Mouse (Mus musculus) adrenal gland (tissue): Measurements from ENCODE around the gene Prlhr.

Source experiments
- intact Hi-C: fragments of 180-260 bp; cut with DNase I; formaldehyde crosslinking; loops from one replicate; pipeline ENCODE4 v1.15.1; 2025
- long read RNA-seq, 2 experiments: library from polyadenylated mRNA; unstranded; transcript quantifications; one replicate each; pipeline ENCODE4 v2.0.0; 2020; ENCODE audit warnings: borderline replicate concordance in 1 of 2; ENCODE audit not compliant: insufficient replicate concordance in 1 of 2

Prlhr gene
- long read RNA-seq, experiment 1, partial matches to known transcripts: 0 of 1 reads
- long read RNA-seq, experiment 1, other reads (novel, unspliced or antisense): 1 of 1 reads
- long read RNA-seq, experiment 2: 0 reads

DNA sequence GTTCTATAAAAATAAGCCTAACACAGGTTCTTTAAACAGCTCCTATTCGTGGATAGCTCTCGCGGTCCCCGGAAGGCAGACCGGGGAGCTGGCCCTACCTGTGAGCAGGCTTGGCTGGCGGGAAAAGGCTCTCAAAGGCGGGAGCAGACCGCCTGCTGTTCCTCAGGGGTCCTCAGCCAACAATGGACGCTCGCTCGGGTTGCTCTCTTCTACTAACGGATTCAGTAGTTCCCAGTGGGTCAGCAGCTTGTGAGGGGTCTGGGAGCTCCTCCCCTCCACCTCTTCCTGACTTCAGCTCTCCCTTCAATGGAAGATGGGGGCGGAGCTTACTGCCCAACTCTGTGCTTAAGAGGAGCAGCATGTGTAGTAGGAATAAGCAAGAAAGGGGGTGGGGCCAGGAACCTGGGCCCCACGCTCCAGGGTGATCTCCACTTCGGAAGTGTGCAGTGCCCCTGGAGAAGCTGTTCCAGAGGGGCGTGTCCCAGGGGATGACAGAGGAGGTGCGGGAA, at the start of gene Prlhr:
Gene Prlhr, minus strand, starts transcription at position 51 of the 509 bp plus-strand sequence.
- intact Hi-C loops: loop anchor here (10.0 kb wide), 1 partner anchor 46 kb away; no protein-coding TSS in a partner anchor

DNA sequence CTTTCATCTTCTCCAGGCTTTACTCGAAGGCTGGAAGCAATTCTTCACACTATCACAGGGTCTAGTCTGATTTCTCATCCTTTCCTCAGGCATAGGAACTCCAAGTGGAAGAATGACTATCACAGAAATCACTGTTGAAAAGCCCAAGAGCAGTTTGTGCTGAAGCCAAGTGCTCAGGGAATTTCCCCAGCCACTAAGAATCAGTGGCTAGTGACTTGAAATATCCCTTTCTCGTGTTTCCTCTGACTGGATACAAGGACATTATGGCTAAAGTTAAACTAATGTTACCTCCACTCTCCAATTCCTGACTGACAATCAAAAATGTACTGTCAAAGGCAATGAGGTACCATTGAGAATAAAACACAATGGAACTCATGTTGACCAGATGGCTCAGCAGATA, 47.0 kb upstream of the Prlhr start:
- intact Hi-C loops: loop anchor here (10.0 kb wide), 1 partner anchor 50 kb away; the partner anchor contains the start of gene Prlhr

GRCm38 (mm10) chr19:60513431-60513830, 45.3 kb upstream of the Prlhr start:
- intact Hi-C loops: loop anchor here (5.0 to 10.0 kb wide), 2 partner anchors 49 to 76 kb away; partner anchors contain the start of gene Prlhr

GRCm38 (mm10) chr19:60500209-60500608, 32.1 kb upstream of the Prlhr start:
- intact Hi-C loops: no loop called here

DNA sequence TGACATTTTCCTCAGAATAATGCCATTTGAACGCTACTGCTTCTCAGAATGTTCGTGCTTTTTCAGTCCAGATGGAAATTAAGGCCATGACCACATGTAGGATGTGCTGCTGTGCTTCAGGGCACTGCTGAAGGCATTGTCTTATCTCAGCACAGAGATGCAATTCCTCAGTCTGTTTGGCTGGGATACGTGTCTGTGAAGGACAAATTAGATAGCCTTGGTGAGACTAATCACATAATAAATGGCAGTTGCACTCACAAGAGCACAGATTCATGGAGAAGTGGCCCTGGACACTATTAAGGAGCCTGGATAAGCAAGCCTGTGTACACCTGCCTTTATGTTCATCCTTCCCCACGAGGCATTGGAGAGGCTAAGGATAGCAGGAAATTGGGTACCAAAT, 29.1 kb upstream of the Prlhr start:
- intact Hi-C loops: no loop called here

- intact Hi-C loops: no loop called here
These were observed 27.7 kb upstream of the Prlhr start for GRCm38 (mm10) chr19:60495772-60496171.

DNA sequence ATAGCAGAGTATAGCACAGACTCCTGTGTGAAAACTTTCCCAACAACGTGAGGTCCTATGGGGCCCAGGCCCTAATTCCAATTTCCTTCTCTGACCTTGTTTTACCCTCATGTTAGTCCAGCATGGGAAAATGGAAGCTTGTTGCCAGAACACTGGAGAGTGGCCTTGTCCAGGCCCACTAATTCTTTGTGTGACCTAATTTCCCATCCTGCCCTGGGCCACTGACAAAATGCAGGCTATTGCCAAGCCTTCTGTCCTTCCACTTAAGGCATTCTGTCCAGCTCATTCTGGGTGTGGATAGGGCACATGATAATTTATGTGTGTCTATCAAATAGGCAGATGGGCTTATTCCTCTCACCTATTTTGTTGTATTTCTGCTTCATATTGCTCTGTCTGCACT, 21.5 kb upstream of the Prlhr start:
- intact Hi-C loops: no loop called here

DNA sequence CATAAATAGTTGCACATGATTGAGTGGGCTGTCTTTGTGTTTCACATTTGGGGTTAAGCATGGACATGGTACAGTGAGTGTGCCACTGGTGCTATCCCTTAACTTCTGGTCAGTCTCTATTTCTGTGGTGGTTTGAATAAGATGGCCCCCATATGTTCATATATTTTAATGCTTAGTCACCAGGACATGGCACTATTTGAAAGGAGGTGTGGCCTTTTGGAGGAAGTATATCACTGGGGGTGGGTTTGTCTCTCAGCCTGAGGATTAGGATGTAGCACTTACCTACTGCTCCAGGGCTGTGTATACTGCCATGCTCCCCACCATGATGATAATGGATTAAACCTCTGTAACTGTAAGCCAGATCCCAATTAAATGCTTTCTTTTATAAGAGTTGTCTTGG, 17.2 kb upstream of the Prlhr start:
- intact Hi-C loops: no loop called here

DNA sequence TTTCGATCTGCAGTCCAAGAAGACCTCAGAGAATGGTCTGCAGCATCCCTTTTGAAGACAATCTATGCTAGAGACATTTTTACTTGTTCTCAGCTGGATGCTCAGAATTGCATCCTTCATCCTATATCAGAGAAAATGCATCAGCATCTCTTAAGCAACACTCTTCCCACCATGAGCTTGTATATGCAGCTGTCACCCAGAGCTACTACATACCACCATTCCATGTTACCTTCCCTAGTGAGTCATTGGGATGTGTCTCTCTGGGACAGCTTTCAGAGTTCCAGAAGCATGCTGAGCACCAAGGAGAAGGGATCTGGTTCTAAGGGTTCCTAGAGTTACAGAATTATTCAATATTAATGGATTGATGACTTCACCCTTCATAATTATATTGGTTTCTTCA, 10.8 kb upstream of the Prlhr start:
- intact Hi-C loops: no loop called here

DNA sequence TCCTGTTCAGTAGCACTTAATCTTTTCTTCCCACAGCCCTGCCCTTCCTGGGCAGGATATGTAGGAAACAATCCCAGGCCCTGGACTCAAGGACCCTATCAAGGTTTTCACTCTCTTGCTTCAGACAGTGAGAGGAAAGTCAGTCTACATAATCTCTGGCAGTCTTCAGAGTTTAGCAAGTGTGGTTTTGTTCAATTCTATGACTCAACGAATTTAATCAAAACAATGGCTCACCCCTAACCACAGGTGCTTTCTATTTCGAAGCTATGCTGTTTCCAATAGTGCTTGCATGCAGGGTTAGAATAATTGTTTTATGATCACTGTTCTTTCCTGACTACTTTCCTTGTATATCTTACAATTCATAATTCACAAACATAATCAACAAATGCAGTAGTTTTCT, 9.7 kb upstream of the Prlhr start:
- intact Hi-C loops: no loop called here

GRCm38 (mm10) chr19:60468846-60469245, 742 bp upstream of the Prlhr start:
- intact Hi-C loops: loop anchor here (10.0 kb wide), 1 partner anchor 46 kb away; no protein-coding TSS in a partner anchor

DNA sequence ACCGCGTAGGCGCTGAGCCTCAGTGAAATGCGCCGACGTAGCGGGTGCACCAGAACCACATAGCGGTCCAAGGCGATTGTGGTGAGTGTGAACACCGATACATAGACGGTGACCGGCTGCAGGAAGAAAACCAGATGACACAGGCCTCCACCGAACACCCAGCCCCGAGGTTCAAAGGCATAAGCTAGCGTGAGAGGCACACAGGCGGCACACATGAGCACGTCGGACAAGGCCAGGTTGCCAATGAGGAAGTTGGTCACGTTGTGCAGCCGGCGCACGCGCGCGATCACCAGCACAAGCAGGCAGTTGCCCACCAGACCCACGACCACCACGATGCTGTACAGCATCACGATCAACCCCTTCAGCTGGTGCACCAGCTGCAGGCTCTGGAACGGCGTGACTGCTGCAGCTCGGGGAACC, 506 bp downstream of the Prlhr start:
- intact Hi-C loops: loop anchor here (10.0 kb wide), 1 partner anchor 47 kb away; no protein-coding TSS in a partner anchor

DNA sequence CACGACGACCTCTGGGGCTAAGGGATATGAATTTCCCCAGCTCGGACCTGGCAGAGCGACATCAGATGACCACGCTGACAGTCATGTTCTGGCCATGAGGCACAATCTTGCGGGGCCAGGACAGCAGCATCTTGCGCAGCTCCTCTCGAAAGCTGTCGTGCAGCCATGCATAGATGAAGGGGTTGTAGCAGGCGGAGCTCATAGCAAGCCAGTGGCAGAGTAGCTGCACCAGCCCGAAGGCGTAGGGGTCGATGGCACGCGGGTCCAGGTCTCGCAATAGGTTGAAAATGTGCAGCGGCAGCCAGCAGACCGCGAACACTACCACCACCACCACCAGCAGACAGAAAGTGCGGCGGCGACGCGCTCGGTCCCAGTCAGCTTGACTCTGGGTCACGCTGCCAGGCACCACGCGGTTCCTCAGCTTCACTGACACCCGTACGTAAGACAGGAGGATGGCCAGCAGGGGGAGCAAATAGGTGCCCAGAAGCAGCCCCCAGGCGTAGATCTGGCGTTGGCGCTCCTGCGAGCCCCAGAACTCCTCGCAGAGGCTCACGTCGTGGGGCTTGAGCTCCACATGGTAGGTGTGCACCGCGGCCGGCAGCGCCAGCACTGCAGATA, 1.0 kb downstream of the Prlhr start:
- intact Hi-C loops: loop anchor here (10.0 kb wide), 1 partner anchor 48 kb away; no protein-coding TSS in a partner anchor

GRCm38 (mm10) chr19:60465726-60466125, 2.4 kb downstream of the Prlhr start:
- intact Hi-C loops: loop anchor here (10.0 kb wide), 1 partner anchor 49 kb away; no protein-coding TSS in a partner anchor

DNA sequence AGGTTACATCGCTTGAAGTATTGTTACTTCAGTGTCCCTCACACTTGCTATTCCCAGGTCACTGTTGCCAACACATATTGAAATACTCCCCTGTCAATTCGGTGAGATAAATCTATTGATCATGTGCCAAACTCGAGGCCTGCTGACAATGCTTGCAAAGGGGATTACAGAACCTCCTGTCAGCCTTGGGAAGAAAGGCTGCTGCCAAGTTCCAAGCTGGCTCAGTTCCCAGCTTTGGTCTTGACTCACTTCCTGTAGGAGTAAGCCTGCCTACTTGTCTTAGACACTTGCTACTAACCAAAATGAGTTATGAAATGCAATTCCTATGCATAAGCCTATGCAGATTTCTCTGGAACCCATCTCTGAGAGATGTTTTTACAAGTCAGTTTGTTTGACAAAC, 4.2 kb downstream of the Prlhr start:
- intact Hi-C loops: loop anchor here (10.0 kb wide), 1 partner anchor 51 kb away; no protein-coding TSS in a partner anchor

- intact Hi-C loops: loop anchor here (10.0 kb wide), 1 partner anchor 51 kb away; no protein-coding TSS in a partner anchor
These were observed 4.7 kb downstream of the Prlhr start for GRCm38 (mm10) chr19:60463440-60463839.

DNA sequence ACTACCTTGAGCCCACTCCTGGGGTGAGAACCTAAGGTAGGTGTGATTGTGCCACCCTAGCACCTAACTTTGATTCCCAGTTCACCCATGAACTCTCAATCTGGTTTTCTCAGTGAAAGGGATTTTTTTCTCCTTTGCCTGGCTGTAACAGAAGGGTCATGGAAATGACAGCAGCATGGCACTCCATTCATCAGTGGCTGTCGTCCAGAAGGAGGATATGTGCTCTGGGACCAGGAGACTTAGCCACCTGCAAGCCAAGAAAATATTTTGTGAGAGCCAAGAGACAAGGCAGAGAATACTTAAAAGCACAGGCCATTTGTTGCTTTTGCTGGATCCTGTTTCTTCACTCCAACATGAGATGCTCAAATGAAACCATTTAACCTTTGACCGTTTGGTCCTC, 6.6 kb downstream of the Prlhr start:
- intact Hi-C loops: loop anchor here (10.0 kb wide), 1 partner anchor 53 kb away; no protein-coding TSS in a partner anchor

- intact Hi-C loops: loop anchor here (10.0 kb wide), 1 partner anchor 55 kb away; no protein-coding TSS in a partner anchor
These were observed 8.4 kb downstream of the Prlhr start for GRCm38 (mm10) chr19:60459680-60460079.

DNA sequence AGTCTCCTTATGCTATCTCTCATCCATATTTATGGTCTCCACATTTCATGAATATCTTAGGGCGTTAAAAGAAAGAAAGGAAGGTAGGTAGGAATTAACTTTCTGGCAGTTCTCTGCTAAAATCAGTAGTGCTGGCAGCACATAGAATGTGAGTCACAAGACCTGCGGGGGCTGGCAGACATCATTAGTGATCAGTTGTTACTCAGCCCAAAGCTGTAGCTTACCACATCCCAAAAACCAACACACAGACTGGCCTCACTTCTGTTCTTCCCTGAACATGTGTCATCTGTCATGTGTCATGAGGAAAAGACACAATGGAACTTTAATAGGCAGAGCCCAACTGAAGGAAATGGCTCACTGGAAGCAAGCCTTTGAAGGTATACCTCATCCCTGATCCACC, 9.0 kb downstream of the Prlhr start:
- intact Hi-C loops: no loop called here

GRCm38 (mm10) chr19:60455791-60456190, 12.3 kb downstream of the Prlhr start:
- intact Hi-C loops: no loop called here

DNA sequence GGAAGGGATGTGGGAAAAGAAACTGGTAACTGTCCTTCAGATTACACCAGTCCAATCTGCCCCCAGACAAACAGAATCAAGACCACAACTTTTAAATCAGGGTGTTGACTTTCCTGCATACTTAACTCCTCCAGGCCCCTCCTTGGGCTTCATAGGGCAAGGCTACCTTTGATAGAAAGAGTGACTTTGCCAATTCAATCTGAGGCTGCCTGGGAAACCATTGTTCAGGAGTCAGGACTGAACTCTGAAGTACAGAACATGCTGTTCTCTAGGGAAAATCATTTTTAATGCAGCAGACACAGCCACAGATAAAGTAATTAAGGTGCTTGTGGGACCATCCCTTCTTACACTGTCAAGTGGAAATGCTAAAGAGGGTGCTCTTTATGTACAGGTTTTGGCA, 27.6 kb downstream of the Prlhr start:
- intact Hi-C loops: no loop called here

DNA sequence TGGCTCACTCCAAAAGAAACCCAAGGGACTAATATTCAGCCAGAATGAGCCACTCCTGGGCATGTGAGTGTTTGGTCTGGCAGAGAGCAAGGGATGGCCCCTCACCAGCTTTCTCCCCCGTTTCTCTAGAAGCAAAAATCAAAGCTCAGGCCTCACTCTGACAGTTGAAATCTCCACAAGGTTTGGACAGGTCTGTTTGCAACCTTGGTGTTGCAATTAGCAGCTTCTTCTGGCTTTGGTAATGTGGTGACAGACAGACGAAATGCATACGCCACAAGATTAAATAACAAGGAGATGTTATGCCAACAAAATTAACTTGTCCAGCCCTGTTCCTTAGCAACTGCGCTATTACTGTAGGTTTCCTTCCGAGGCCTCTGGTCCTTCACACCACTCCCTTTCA, 28.0 kb downstream of the Prlhr start:
- intact Hi-C loops: no loop called here
